8 mouse cellular contexts compared by ENCODE assay signal in the genomic region with DNA sequence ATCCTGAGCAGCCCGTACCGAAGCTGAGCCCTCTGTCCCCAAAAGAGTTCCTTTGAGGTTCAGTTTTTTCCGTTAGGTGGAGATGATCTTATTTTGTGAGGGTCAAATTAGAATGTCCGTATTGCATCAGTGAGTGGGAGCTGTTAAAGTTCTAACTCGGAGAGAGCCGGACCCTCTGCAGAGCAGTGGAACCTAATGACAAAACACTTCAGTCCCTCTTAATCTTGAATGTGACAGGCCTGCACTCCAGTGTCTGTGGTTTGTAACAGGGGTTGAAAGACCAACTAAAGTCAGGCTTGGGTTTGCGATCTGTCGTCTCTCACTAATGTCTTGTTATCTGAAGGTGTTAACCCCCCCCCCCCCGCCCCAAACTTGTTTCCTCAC. TPM values are rescaled to one million over a fixed set of nuclear protein-coding genes. Genes with fewer than 3 reads are reported as not detected.
DNase-seq lines count a peak whose midpoint lies in the region; ATAC-seq and TF ChIP-seq lines count a peak whose summit lies in the region.

No protein-coding gene starts in this region.

- ATAC-seq in forebrain, embryonic 13.5 days = peak; percentile 61
- ATAC-seq in liver, embryonic 15.5 days (ENCODE audit: insufficient read depth) = peak; percentile 26

- no peak for DNase-seq in gastrocnemius, adult 2 months
- no peak for DNase-seq in gastrocnemius, postnatal 14 days
- no peak for DNase-seq in urinary bladder, adult 2 months (ENCODE audit: low spot score)
- no peak for DNase-seq in left cerebral cortex, postnatal 25 days (ENCODE audit: low spot score in 2 of 2)
- no peak for DNase-seq in Muller cell, postnatal 12 days (ENCODE audit: inconsistent ontology term)

- WGBS in forebrain, embryonic 13.5 days = 7% methylated on average over 9 of the region's 9 CpGs
- WGBS in liver, embryonic 15.5 days (ENCODE audit: insufficient replicate concordance) = 3% methylated on average over 9 of the region's 9 CpGs

- intact Hi-C loops in gastrocnemius, adult 2 months (cut with DNase I) = no loop called here
- intact Hi-C loops in gastrocnemius, postnatal 14 days (cut with DNase I; ENCODE audit: low total_unique reads) = no loop called here
- intact Hi-C loops in left cerebral cortex, postnatal 25 days (cut with DNase I) = no loop called here

- peaks cover 10% of the 10 kb centered on the region for H3K4me1 ChIP-seq in forebrain, embryonic 13.5 days
- H3K4me1 ChIP-seq in liver, embryonic 15.5 days (replicated peaks) = peaks cover 18% of the 10 kb centered on the region

- peak overlapping the region; percentile 94 for H3K27ac ChIP-seq in gastrocnemius, adult 2 months
- peak overlapping the region; percentile 25; the same call in 1 of the 2 replicates for H3K27ac ChIP-seq in forebrain, embryonic 13.5 days
- peak overlapping the region; percentile 69; the same call in 1 of the 2 replicates for H3K27ac ChIP-seq in liver, embryonic 15.5 days (replicated peaks)

- peak overlapping the region; percentile 80 for H3K9ac ChIP-seq in forebrain, embryonic 13.5 days
- peak overlapping the region; percentile 74 for H3K9ac ChIP-seq in liver, embryonic 15.5 days

- H3K4me2 ChIP-seq in forebrain, embryonic 13.5 days = peak overlapping the region; percentile 85
- H3K4me2 ChIP-seq in liver, embryonic 15.5 days = peak overlapping the region; percentile 75

- no peaks in the 10 kb centered on the region for H3K27me3 ChIP-seq in C2C12 (ENCODE audit: control insufficient read depth, insufficient read depth, insufficient read length)
- H3K27me3 ChIP-seq in forebrain, embryonic 13.5 days = no peaks in the 10 kb centered on the region
- no peaks in the 10 kb centered on the region for H3K27me3 ChIP-seq in liver, embryonic 15.5 days

- peaks cover 23% of the 10 kb centered on the region for H3K79me3 ChIP-seq in C2C12 (ENCODE audit: low read depth)

- H3ac ChIP-seq in C2C12 (ENCODE audit: control insufficient read depth, insufficient read length, low read depth) = peak overlapping the region; percentile 87

- TF ChIP-seq CTCF in gastrocnemius, adult 2 months (IDR thresholded peaks at IDR 0.05) = no peak
- TF ChIP-seq CTCF in C2C12 (IDR thresholded peaks at IDR 0.05; ENCODE audit: control insufficient read depth, insufficient read depth, insufficient read length) = no peak

- peaks cover 21% of the 10 kb centered on the region for H3K36me3 ChIP-seq in C2C12 (ENCODE audit: control insufficient read depth, insufficient read depth)
- H3K36me3 ChIP-seq in forebrain, embryonic 13.5 days (ENCODE audit: poor library complexity, severe bottlenecking) = peaks cover 19% of the 10 kb centered on the region
- peaks cover 18% of the 10 kb centered on the region for H3K36me3 ChIP-seq in liver, embryonic 15.5 days (replicated peaks)

- peak overlapping the region; percentile 97 for H3K4me3 ChIP-seq in gastrocnemius, adult 2 months
- H3K4me3 ChIP-seq in C2C12 (ENCODE audit: insufficient read depth, poor library complexity, severe bottlenecking) = peak overlapping the region; percentile 79
- peak overlapping the region; percentile 91 for H3K4me3 ChIP-seq in forebrain, embryonic 13.5 days
- H3K4me3 ChIP-seq in liver, embryonic 15.5 days (replicated peaks) = peak overlapping the region; percentile 90

- peaks cover 31% of the 10 kb centered on the region for H3K79me2 ChIP-seq in C2C12 (ENCODE audit: control insufficient read depth, insufficient read depth)

- H3K9me3 ChIP-seq in forebrain, embryonic 13.5 days (replicated peaks) = no peaks in the 10 kb centered on the region
- H3K9me3 ChIP-seq in liver, embryonic 15.5 days (replicated peaks) = no peaks in the 10 kb centered on the region

TF ChIP-seq in C2C12, 6 proteins besides CTCF, POLR2A, EP300 and RAD21:
- TF ChIP-seq MYOG (IDR thresholded peaks at IDR 0.05; ENCODE audit: control insufficient read depth, extremely low read depth, insufficient read length) (no peak), FOSL1 (IDR thresholded peaks at IDR 0.05; ENCODE audit: insufficient read depth, low read length, poor library complexity, severe bottlenecking) (no peak), USF1 (IDR thresholded peaks at IDR 0.05; ENCODE audit: low read depth) (no peak), MYOD1 (IDR thresholded peaks at IDR 0.05; ENCODE audit: control insufficient read depth, insufficient read length, low read depth) (no peak), MAX (IDR thresholded peaks at IDR 0.05) (no peak), CEBPB (IDR thresholded peaks at IDR 0.05; ENCODE audit: low read depth) (no peak)

RNA-seq across cellular contexts. Expression of a gene that starts 0.5 kb away (rescaled TPM):
- 10 to 100 TPM; 33.1 to 35.7 TPM for total RNA-seq in gastrocnemius, adult 2 months (2021)
- total RNA-seq in gastrocnemius, postnatal 14 days (2021) = 10 to 100 TPM; 27.8 to 27.9 TPM
- 11.0 TPM for polyA plus RNA-seq in C2C12 (2012; fragmentation: generic; extraction: Trizol)
- polyA plus RNA-seq in forebrain, embryonic 13.5 days (2015; fragmentation: Nextera tagmentation; extraction: Ambion mirVana) = 68.4 and 72.8 TPM in 2 replicates
- 21.9 and 24.5 TPM in 2 replicates for polyA plus RNA-seq in liver, embryonic 15.5 days (2015; fragmentation: Nextera tagmentation; extraction: Ambion mirVana)
- polyA plus RNA-seq in urinary bladder, adult 2 months (2012; rRNA removed) = 10.0 and 21.3 TPM in 2 replicates
- 10 to 100 TPM; 54.8 to 55.7 TPM for total RNA-seq in left cerebral cortex, postnatal 25 days (2021)

RNA-seq across cellular contexts. Expression of a gene that starts 8.0 kb away (rescaled TPM):
- total RNA-seq in gastrocnemius, adult 2 months (2021) = 10 to 100 TPM; 45.0 to 60.9 TPM
- 10 to 100 TPM; 26.5 to 30.2 TPM for total RNA-seq in gastrocnemius, postnatal 14 days (2021)
- 168 TPM for polyA plus RNA-seq in C2C12 (2012; fragmentation: generic; extraction: Trizol)
- 38.1 and 45.3 TPM in 2 replicates for polyA plus RNA-seq in forebrain, embryonic 13.5 days (2015; fragmentation: Nextera tagmentation; extraction: Ambion mirVana)
- 40.7 and 42.7 TPM in 2 replicates for polyA plus RNA-seq in liver, embryonic 15.5 days (2015; fragmentation: Nextera tagmentation; extraction: Ambion mirVana)
- 126 and 144 TPM in 2 replicates for polyA plus RNA-seq in urinary bladder, adult 2 months (2012; rRNA removed)
- 10 to 100 TPM; 25.5 to 27.4 TPM for total RNA-seq in left cerebral cortex, postnatal 25 days (2021)

RNA-seq across cellular contexts. Expression of a gene that starts 40.1 kb away (rescaled TPM):
- total RNA-seq in gastrocnemius, adult 2 months (2021) = 1 to 10 TPM; 1.8 to 3.6 TPM
- 10 to 100 TPM; 11.4 to 18.2 TPM for total RNA-seq in gastrocnemius, postnatal 14 days (2021)
- polyA plus RNA-seq in C2C12 (2012; fragmentation: generic; extraction: Trizol) = 0.09 TPM
- 2.2 and 2.6 TPM in 2 replicates for polyA plus RNA-seq in forebrain, embryonic 13.5 days (2015; fragmentation: Nextera tagmentation; extraction: Ambion mirVana)
- 0.75 and 0.78 TPM in 2 replicates for polyA plus RNA-seq in liver, embryonic 15.5 days (2015; fragmentation: Nextera tagmentation; extraction: Ambion mirVana)
- polyA plus RNA-seq in urinary bladder, adult 2 months (2012; rRNA removed) = 47.2 and 53.2 TPM in 2 replicates
- total RNA-seq in left cerebral cortex, postnatal 25 days (2021) = 1 to 10 TPM; 1.6 to 1.8 TPM

Comparison
In these comparisons a context has a peak if more than half of its experiments do, and no peak if none do; other contexts are left out.
1. H3K27ac ChIP-seq: peak in every context shown above with its lines; median percentile 94 in gastrocnemius, adult 2 months; 69 in liver, embryonic 15.5 days; 25 in forebrain, embryonic 13.5 days.
2. RNA of a gene that starts 40.1 kb away (polyA plus RNA-seq): 47.2 to 53.2 TPM in urinary bladder, adult 2 months; 2.2 to 2.6 TPM in forebrain, embryonic 13.5 days, 0.75 to 0.78 TPM in liver, embryonic 15.5 days and 0.09 TPM in C2C12 (single experiment); every median in the first group is over 10 times any median in the second.
3. Peak in every context shown above with its lines, with median percentiles within 50 percentile points of each other: H3K4me3 ChIP-seq.